Mouse (Mus musculus) liver, postnatal 0 days (tissue): Measurements from ENCODE around the gene Ifi27l2b.

ENCODE experiments used
- CTCF ChIP-seq: sonication (generic); IDR thresholded peaks from 2 replicates; pipeline ENCODE4 v1.5.1; 2016; ENCODE audit warnings: antibody characterized with exemption, low read depth
- EP300 ChIP-seq: IDR thresholded peaks from 2 replicates; pipeline ENCODE4 v1.6.1; 2016; ENCODE audit warnings: antibody characterized with exemption, low read depth, mild to moderate bottlenecking

- TF ChIP-seq CTCF (no peak), EP300 (no peak)
These were observed 41.7 kb upstream of the Ifi27l2b start for GRCm38 (mm10) chr12:103498768-103499167.
